Mouse (Mus musculus) midbrain, embryonic 16.5 days (tissue): ENCODE results near the gene Vwa5b1. TPM values are rescaled to one million over a fixed set of nuclear protein-coding genes. Genes with fewer than 3 reads are reported as not detected.
A peak's percentile ranks its signal among the peaks of the same experiment; 100 is the strongest.

Experiments
- ATAC-seq: fragments of 200-750 bp; cut with Nextera tagmentation; 2 replicates; pipeline ENCODE4 v1.8.0; 2017; ENCODE audit warnings: moderate TSS enrichment
- H3K27ac ChIP-seq: fragments of 300-500 bp; sonication (generic); 2 replicates; pipeline ENCODE4 v1.5.1; 2014; ENCODE audit warnings: mild to moderate bottlenecking, low read length, mixed read lengths
- H3K27me3 ChIP-seq: fragments of 300-500 bp; sonication (generic); 2 replicates; pipeline ENCODE4 v1.6.1; 2014; ENCODE audit warnings: low read depth, low read length, mixed read lengths; ENCODE audit not compliant: control insufficient read depth, insufficient read depth
- H3K36me3 ChIP-seq: fragments of 300-500 bp; sonication (generic); 2 replicates; pipeline ENCODE4 v1.6.1; 2014; ENCODE audit warnings: mild to moderate bottlenecking, low read length, moderate library complexity, mixed read lengths; ENCODE audit not compliant: control insufficient read depth, insufficient read depth
- H3K4me1 ChIP-seq: fragments of 300-500 bp; sonication (generic); 2 replicates; pipeline ENCODE4 v1.6.1; 2014; ENCODE audit warnings: mild to moderate bottlenecking, low read length, mixed read lengths; ENCODE audit not compliant: control insufficient read depth, insufficient read depth
- H3K4me2 ChIP-seq: fragments of 300-500 bp; sonication (generic); 2 replicates; pipeline ENCODE4 v1.6.1; 2014; ENCODE audit warnings: mild to moderate bottlenecking, low read length, mixed read lengths
- H3K4me3 ChIP-seq: fragments of 300-500 bp; sonication (generic); 2 replicates; pipeline ENCODE4 v1.5.1; 2014; ENCODE audit warnings: low read depth, mild to moderate bottlenecking, low read length, moderate library complexity, mixed read lengths
- H3K9ac ChIP-seq: fragments of 300-500 bp; sonication (generic); 2 replicates; pipeline ENCODE4 v1.6.1; 2014; ENCODE audit warnings: low read depth, low read length, mixed read lengths
- H3K9me3 ChIP-seq: fragments of 300-500 bp; sonication (generic); replicated peaks from 2 replicates; pipeline ENCODE4 v1.6.1; 2014; ENCODE audit warnings: mild to moderate bottlenecking, low read length, mixed read lengths; ENCODE audit not compliant: control insufficient read depth, poor library complexity, severe bottlenecking
- WGBS: fragments of 180-500 bp; shearing (Covaris S2); extraction: QIAGEN DNeasy Blood & Tissue Kit; methylation state at CpG from one replicate; pipeline ENCODE4 v1.1.7; 2014; 5-methylcytosine and 5-hydroxymethylcytosine counted together
- polyA plus RNA-seq: library from polyadenylated mRNA; unstranded; fragments of >200 nt; fragmentation: Nextera tagmentation; extraction: Ambion mirVana; gene quantifications from 2 replicates; pipeline ENCODE4 v1.2.1, GENCODE M21; 2015

The Vwa5b1 gene
- polyA plus RNA-seq, 1 experiment from 2014 or later: 2.8 TPM

- no peaks in the 10 kb centered on the region for H3K9me3 ChIP-seq
- H3K4me2 ChIP-seq: no peak overlapping the region
- no peaks in the 10 kb centered on the region for H3K4me1 ChIP-seq
- H3K27me3 ChIP-seq: no peaks in the 10 kb centered on the region
- WGBS: 88% methylated on average over 11 of the region's 11 CpGs
- H3K36me3 ChIP-seq: no peaks in the 10 kb centered on the region
- no peak overlapping the region for H3K4me3 ChIP-seq
- H3K9ac ChIP-seq: no peak overlapping the region
- ATAC-seq: no peak
- no peak overlapping the region for H3K27ac ChIP-seq
These were observed 24.4 kb upstream of the Vwa5b1 start for GRCm38 (mm10) chr4:138659936-138660602.

DNA sequence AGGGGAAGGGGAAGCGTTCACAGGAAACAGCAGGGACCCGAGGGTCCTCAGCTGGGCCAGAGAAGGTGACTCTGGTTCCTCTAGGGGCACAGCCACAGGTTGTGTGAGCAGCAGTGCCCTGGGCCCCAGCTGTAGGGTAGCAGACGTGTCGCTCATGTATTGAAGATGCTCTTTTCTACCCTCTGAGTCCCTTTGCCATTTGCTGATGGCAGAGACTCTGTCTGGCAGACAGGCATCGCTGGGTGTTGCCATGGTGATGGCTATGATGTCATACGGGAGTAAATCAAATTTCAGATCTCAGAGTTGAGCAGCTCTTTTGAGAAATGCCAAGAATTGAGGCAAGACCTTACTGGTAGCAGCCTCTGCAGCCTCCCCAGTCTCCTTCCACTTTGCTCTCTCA lies 17.4 kb upstream of the Vwa5b1 start:
- H3K4me1 ChIP-seq: peaks cover 4% of the 10 kb centered on the region; the same call in 1 of the 2 replicates
- H3K4me2 ChIP-seq: no peak overlapping the region
- 20% methylated on average over 6 of the region's 6 CpGs for WGBS
- H3K4me3 ChIP-seq: no peak overlapping the region
- H3K9ac ChIP-seq: no peak overlapping the region; the same call in 1 of the 2 replicates
- H3K9me3 ChIP-seq: no peaks in the 10 kb centered on the region
- H3K36me3 ChIP-seq: no peaks in the 10 kb centered on the region
- no peaks in the 10 kb centered on the region for H3K27me3 ChIP-seq
- peak; percentile 60 for ATAC-seq
- peak overlapping the region; percentile 74 for H3K27ac ChIP-seq

DNA sequence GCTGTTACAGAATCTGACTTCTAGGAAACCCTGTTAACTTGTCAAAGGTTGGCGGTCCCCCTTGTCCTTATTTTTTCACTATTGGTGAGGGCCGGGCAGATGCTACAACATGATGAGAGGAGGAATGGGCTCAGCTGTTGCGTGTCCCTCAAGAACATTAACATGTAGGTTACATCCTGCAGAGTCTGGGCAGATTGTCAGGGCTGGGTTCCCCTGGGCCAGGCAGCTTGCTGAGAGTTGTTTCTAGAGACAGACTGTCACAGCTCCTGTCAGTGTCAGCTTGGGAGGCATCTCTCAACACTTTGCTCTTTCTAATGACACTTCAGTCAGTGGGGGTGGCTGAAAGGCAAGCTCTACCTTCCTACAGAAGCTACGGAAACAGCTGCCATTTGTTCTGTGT lies 16.2 kb upstream of the Vwa5b1 start:
- no peak overlapping the region for H3K9ac ChIP-seq
- no peaks in the 10 kb centered on the region for H3K9me3 ChIP-seq
- no peaks in the 10 kb centered on the region for H3K36me3 ChIP-seq
- H3K27ac ChIP-seq: no peak overlapping the region
- no peak overlapping the region for H3K4me3 ChIP-seq
- WGBS: 84% methylated on average over 4 of the region's 4 CpGs
- ATAC-seq: no peak
- no peak overlapping the region for H3K4me2 ChIP-seq
- H3K4me1 ChIP-seq: peaks cover 4% of the 10 kb centered on the region; the same call in 1 of the 2 replicates
- no peaks in the 10 kb centered on the region for H3K27me3 ChIP-seq

GRCm38 (mm10) chr4:138648096-138648635 lies 12.5 kb upstream of the Vwa5b1 start:
- ATAC-seq: no peak

DNA sequence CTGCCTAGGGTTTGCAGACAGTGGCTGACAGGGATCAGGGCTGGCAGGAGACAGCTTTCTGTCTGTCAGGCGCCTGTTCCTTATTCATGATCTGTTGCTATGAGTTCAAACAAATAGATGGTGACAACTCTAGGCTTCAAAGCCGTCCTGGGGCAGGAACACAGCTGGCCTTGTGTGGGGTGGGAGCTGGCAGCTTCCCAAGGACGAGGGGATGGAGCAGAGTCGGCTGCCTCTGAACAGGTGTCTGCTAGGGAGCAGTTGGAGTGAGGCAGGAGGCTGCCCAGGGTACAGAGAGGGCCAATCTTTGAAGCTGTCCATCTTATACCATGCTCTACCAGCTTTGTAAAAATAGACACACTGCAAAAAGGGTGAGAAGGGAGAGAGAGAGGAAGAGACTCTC lies 6.6 kb upstream of the Vwa5b1 start:
- H3K4me3 ChIP-seq: no peak overlapping the region
- no peak overlapping the region for H3K27ac ChIP-seq
- 24% methylated on average over 4 of the region's 4 CpGs for WGBS
- no peaks in the 10 kb centered on the region for H3K4me1 ChIP-seq
- no peaks in the 10 kb centered on the region for H3K36me3 ChIP-seq
- no peak for ATAC-seq
- H3K9ac ChIP-seq: no peak overlapping the region
- H3K4me2 ChIP-seq: no peak overlapping the region
- peaks cover 3% of the 10 kb centered on the region; the same call in 1 of the 2 replicates for H3K9me3 ChIP-seq
- H3K27me3 ChIP-seq: no peaks in the 10 kb centered on the region

More at GRCm38 (mm10) chr4:138648096-138648635, 12.5 kb upstream of the Vwa5b1 start:
- peaks cover 4% of the 10 kb centered on the region; the same call in 1 of the 2 replicates for H3K4me1 ChIP-seq
- no peaks in the 10 kb centered on the region for H3K27me3 ChIP-seq
- no peaks in the 10 kb centered on the region for H3K9me3 ChIP-seq
- H3K36me3 ChIP-seq: no peaks in the 10 kb centered on the region
- H3K27ac ChIP-seq: no peak overlapping the region
- H3K9ac ChIP-seq: no peak overlapping the region
- H3K4me3 ChIP-seq: no peak overlapping the region
- no peak overlapping the region for H3K4me2 ChIP-seq
- WGBS: 49% methylated on average over 3 of the region's 3 CpGs

DNA sequence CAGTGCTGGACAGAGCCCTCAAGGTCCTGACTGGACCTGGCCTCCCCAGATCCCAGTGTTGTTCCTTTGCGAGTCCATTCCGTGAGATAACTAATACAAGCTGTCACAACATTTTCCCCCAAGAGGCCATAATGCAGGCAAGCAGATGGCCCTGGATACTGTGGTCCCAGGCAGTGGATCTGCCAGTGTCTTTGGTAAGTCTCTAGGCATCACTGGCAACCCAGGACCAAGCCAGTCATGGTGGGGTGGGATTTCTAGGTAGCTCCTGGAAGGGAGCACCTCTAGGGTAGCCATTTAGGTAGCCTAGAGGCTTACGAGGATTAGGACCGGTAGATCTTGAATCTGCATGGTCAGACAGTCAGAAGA lies 445 bp upstream of the Vwa5b1 start:
- H3K27ac ChIP-seq: peak overlapping the region; percentile 61; the same call in 1 of the 2 replicates
- H3K4me1 ChIP-seq: peaks cover 17% of the 10 kb centered on the region
- WGBS: 59% methylated on average over 4 of the region's 4 CpGs
- no peak for ATAC-seq
- no peak overlapping the region for H3K4me3 ChIP-seq
- no peaks in the 10 kb centered on the region for H3K9me3 ChIP-seq
- no peak overlapping the region for H3K9ac ChIP-seq
- H3K27me3 ChIP-seq: no peaks in the 10 kb centered on the region
- H3K36me3 ChIP-seq: no peaks in the 10 kb centered on the region
- peak overlapping the region; percentile 39; the same call in 1 of the 2 replicates for H3K4me2 ChIP-seq

GRCm38 (mm10) chr4:138628256-138628655 lies 7.4 kb downstream of the Vwa5b1 start:
- no peaks in the 10 kb centered on the region for H3K36me3 ChIP-seq

GRCm38 (mm10) chr4:138614454-138614853 lies 21.2 kb downstream of the Vwa5b1 start:
- no peak for ATAC-seq
- H3K27me3 ChIP-seq: no peaks in the 10 kb centered on the region
- H3K9me3 ChIP-seq: no peaks in the 10 kb centered on the region
- H3K27ac ChIP-seq: no peak overlapping the region
- 10% methylated on average over 8 of the region's 8 CpGs for WGBS
- no peak overlapping the region for H3K9ac ChIP-seq
- no peaks in the 10 kb centered on the region for H3K36me3 ChIP-seq
- H3K4me2 ChIP-seq: no peak overlapping the region
- H3K4me1 ChIP-seq: peaks cover 5% of the 10 kb centered on the region; the same call in 1 of the 2 replicates
- H3K4me3 ChIP-seq: no peak overlapping the region

More at GRCm38 (mm10) chr4:138628256-138628655, 7.4 kb downstream of the Vwa5b1 start:
- Histone ChIP-seq H3K9ac (no peak overlapping the region), H3K4me3 (no peak overlapping the region), H3K4me2 (no peak overlapping the region), H3K27ac (no peak overlapping the region), H3K27me3 (no peaks in the 10 kb centered on the region), H3K9me3 (no peaks in the 10 kb centered on the region), H3K4me1 (no peaks in the 10 kb centered on the region; the same call in 1 of the 2 replicates)
- 71% methylated on average over 5 of the region's 5 CpGs for WGBS
- ATAC-seq: no peak

DNA sequence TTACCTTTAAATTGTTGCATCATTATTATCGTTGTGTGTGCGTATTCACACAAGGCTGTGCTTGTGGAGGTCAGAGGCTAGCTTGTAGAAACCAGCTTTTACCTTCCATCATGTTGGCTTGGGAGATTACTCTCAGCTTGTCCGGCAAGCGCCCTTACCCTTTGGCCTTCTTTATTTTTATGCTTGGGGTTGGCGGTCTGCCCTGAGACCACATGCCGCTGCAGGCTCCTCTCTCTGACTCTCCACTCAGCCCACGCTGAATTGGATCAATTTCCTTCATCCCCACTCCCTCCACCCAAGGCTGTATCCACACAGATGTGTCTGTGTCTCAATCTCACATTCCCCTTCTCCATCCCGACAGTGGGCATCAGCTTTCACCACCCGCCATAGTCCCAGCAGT lies 33.8 kb downstream of the Vwa5b1 start:
- H3K4me2 ChIP-seq: no peak overlapping the region
- no peak overlapping the region for H3K27ac ChIP-seq
- H3K4me3 ChIP-seq: no peak overlapping the region
- whole genome bisulfite sequencing: 70% methylated on average over 8 of the region's 9 CpGs
- H3K36me3 ChIP-seq: no peaks in the 10 kb centered on the region
- ATAC-seq: no peak
- peaks cover 18% of the 10 kb centered on the region for H3K4me1 ChIP-seq
- H3K9ac ChIP-seq: no peak overlapping the region
- no peaks in the 10 kb centered on the region for H3K27me3 ChIP-seq
- no peaks in the 10 kb centered on the region for H3K9me3 ChIP-seq
